Mouse (Mus musculus): ENCODE results near the gene Fdxr. TPM values are rescaled to one million over a fixed set of nuclear protein-coding genes. Genes with fewer than 3 reads are reported as not detected.

Gene Fdxr
- total RNA-seq, 2 experiments from 2014 or later = 2.9 TPM; not detected in 1

DNA sequence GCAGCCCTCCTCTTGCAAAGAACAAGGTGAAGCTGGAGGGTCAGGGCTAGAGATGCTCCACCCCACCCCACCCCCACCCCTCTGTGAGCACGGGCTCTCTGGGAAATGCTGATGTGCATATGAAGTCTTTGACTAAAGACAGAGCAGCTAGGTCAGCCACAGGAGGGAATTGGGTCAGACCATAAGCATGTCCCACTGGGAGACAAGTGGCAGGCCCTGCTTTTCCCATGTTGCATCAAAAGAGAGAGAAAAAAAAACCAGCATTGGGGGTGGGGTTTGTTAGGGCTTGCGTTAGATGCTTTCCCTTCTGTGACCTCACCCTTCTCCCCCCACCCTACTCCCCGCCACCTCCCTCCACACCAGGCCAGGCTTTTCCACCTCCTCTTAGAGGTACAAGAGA, 29.6 kb downstream of the Fdxr start:
- no peak for ATAC-seq (replicated peaks; ENCODE audit: low FRiP score, poor library complexity, severe bottlenecking)

DNA sequence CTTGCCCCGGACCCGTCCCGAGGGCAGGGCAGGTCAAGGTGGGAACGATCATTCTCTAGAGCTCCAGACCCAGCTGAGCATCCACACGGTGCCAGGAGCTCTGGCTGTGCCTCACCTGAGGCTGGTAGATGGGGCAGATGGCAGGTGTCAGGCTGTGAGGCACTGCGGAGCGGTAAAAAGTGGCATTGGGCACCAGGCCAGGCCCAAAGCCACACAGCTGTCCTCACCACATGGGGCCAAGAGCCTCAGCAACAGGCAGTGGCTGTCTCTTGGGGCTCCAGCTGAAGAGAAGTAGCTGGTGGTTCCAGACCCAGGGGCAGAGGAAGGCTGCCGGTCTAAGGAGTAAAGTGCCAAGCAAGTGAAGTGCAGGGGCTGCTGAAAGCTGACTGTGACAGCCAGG, 30.5 kb downstream of the Fdxr start:
- no peak for ATAC-seq (replicated peaks; ENCODE audit: low FRiP score, poor library complexity, severe bottlenecking)

DNA sequence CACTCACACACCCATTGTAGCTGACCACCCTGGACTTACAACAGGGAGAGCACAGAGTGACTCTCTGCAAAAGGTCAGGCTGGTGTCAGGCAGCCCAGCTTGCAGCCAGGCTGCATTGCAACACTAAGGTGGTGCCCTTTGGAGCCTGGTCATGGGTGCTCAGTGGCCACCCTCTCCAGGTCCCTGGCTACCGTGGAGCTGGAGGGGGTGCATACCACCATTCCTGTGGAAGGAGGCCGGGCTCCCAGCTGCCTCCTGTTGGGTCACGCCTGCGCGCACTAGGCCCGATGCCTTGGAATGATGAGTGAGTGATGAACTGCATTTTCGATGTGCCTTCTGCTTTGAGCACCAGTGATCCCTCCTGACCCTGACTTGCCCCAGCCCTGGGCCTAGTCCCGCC, 32.0 kb downstream of the Fdxr start:
- no peak for ATAC-seq (replicated peaks; ENCODE audit: low FRiP score, poor library complexity, severe bottlenecking)

DNA sequence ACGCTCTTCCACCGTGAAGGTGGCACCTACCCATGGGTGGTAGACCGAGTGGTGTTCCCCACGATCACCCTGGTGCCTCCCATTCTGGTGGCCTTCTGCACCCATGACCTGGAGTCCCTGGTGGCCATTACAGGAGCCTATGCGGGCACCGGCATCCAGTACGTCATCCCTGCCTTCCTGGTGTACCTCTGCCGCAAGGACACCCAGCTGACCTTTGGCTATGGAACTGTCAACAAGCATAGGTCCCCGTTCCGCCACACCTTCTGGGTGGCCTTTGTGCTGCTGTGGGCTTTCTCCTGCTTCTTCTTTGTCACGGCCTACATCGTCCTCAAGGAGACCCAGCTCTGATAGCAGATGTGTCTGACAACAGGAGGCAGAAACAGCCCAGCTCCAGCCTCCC, 33.1 kb downstream of the Fdxr start:
- no peak for ATAC-seq (replicated peaks; ENCODE audit: low FRiP score, poor library complexity, severe bottlenecking)

DNA sequence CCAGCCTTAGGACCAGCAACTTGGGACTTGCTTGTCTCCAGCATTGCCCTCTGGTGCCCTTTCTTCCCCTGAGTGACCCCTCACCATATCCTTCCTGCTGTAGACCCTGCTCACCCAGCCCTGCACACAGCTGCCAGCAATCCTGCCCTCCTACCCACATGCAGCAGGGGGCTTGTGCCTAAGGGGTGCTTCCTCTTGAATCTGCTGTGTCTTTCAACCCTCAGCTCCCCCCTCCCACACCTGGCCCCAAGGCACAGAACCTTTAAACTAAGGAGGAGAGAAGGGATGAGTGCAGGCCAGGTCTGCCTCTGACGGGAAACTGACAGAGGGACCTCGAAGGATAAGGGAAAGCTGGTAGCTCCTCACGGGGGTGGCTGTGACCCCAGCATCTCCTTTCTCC, 34.1 kb downstream of the Fdxr start:
- no peak for ATAC-seq (replicated peaks; ENCODE audit: low FRiP score, poor library complexity, severe bottlenecking)

DNA sequence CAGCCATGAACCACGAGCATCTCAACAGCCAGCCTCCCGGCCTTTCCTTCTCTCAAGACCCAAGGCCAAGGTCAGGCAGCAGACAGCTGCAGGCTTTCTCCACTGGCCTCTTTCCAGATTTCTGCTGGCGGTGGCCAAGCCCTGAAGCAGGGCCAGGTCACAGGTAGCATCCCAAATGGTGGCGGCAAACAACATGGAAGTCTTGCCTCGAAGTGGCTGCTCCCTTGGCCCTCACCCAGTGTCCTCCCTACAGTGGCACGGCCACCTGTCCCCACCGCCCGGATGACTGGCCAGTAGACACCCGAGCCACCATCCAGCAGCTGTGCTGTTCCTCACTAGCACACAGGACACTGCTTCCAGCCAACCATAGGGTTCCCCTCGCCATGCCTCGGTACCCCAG, 35.4 kb downstream of the Fdxr start:
- ATAC-seq (replicated peaks; ENCODE audit: low FRiP score, poor library complexity, severe bottlenecking) = no peak

DNA sequence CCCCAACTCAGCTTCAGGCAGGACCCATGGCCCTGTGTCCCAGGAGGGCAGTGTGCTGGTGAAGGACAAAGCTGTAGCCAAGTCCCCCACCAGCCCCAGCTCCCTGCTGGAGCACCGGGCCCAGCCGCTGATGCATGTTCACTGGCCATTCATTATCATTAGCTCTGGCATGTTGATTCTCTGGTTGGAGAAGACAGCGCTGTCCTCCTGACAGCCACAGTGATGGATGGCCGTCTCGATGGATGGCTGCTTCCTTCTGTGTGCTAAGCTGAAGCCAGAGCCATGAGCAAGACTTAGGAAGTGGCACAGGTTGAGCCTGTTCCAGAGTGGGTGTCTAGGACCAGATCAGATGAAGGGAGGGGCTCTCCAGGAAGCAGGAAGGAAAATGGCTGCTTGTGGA, 40.3 kb downstream of the Fdxr start:
- no peak for ATAC-seq (replicated peaks; ENCODE audit: low FRiP score, poor library complexity, severe bottlenecking)

DNA sequence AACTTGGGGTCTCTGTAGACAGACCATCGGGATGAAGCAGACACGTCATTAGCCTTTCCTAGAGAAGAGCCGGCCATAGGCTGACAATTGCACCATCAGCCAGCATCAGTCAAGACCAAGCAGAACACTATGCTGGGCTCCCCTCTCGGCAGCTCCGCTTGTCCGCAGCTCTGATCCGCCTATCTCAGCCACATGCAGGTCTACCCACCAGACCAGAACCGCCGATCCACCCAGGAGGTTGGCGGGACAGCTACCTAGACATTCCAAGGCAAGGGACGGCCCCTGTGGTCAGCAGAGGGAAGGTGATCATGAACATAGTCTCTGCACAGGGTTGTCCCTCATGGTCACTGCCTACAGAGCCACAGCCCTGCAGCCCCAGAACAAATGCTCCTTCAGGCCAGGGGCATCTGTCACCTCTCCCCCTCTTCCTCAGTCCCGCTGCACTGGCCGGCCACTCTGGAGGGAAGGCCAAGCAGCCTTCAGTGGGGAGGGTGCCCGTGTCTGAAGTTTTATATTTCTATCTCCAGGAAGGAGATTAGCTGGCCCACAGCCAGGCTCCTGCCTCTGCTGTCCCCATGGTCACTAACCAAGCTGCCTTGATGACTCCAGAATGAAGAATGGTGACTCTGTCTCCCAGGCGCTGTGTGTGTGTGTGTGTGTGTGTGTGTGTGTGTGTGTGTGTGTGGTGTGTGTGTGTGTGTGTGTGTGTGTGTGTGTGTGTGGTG, 42.4 kb downstream of the Fdxr start:
- no peak for ATAC-seq (replicated peaks; ENCODE audit: low FRiP score, poor library complexity, severe bottlenecking)

DNA sequence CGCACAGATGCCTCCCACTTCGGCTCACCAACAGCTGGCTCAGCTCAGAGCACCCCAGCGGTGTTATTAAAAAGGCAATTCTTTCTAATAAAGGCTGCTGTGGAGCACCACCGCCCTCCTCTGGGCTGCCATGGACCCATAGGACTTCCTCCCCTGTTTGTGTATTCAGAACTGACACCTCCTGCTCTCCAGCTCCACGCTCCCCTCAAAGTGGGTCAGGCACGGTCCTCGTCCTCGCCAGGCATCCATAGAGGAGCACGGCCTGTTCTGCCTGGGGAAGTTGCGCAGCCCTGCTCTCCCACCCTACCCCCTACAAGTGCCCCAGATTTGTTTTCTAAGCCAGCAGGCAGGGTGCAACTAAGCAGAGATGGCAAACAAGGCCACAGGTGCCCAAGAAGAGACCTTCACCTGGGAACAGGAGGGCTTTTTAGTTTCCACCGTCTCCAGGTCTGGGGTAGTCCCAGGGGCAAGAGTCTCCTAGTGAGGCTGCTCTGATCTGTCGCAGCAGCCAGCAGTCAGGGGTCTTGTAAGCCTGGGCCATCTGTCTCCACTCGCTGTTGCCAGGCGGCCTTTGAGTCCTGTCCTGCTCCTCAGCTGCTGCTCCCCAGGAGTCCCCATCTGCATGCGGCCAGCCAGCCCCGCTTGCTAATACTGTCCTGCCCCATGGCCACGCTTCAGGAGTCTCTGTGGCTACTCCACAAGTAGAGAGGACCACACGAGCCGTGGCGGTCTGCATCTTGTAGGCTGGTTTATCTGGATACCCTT, 43.1 kb downstream of the Fdxr start:
- no peak for ATAC-seq (replicated peaks; ENCODE audit: low FRiP score, poor library complexity, severe bottlenecking)

DNA sequence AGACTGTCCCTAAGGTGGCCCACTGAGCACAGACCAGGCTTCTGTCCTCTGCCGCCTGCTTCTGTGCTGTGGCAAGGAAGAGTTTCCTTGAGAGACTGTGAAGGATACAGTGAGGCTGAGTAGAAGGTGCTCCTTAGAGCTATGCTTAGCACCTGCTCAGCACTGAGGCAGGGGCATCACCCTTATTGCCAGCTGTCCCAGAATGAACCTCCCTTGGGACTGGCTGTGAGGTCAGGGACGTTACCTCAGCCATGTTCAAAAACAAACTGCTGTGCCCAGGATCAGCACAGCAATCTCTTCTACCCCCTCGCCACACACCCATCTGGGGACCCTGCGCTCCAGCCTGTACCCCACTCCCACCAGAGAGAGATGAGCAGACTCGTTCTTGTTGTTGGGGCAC, 44.0 kb downstream of the Fdxr start:
- ATAC-seq (replicated peaks; ENCODE audit: low FRiP score, poor library complexity, severe bottlenecking) = no peak

DNA sequence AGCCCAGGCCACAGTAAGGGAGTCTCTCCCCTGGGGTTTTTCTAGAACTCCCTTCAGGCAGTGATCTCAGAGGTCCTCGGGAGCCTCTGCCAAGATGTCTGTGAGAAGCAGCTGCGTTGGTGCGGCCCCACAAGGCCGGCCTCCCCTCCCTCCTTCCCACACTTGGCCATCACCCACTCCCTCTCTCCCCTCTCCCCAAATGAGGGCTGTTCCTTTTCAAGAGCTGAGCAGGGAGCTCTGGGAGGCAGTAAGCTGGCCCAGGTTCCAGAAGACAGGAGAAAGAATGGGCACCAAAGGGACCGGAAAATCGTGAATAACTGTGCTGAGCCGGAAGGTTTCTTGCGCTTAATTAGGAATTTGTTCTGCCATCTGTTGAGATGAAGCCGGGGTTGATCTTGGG, 44.9 kb downstream of the Fdxr start:
- no peak for ATAC-seq (replicated peaks; ENCODE audit: low FRiP score, poor library complexity, severe bottlenecking)

DNA sequence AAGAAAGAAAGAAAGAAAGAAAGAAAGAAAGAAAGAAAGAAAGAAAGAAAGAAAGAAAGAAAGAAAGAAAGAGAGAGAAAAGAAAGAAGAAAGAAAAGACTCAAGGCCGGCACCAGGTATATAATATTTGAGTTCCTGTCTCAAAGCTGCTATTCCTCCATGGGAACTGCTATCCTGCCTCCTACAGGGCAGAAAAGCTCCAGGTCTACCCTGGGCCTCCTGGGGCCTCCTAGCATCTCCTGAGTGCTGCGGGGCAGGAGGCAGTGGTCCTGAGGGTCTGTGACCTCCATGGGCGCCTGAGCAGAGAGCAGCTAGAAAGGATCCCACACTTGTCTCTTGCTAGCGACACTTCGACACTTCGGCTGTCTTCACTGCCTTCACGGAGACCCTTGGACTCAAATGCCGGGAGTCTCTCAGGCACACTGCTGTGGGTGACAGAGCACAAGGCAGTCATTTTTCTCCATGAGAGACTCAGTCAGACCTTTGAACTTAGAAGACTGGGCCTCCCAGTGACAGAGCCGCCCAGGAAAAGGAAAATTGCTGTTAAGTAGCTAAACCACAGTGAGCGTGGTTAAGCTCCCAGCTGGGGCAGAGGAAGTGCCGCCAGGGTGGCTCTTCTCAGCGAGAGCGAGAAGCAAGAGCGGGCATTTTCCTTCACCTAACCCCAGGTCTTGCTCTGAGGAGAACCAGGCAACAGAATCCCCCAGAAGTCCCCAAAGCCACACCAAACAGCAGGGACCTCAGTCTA, 45.5 kb downstream of the Fdxr start:
- no peak for ATAC-seq (replicated peaks; ENCODE audit: low FRiP score, poor library complexity, severe bottlenecking)

DNA sequence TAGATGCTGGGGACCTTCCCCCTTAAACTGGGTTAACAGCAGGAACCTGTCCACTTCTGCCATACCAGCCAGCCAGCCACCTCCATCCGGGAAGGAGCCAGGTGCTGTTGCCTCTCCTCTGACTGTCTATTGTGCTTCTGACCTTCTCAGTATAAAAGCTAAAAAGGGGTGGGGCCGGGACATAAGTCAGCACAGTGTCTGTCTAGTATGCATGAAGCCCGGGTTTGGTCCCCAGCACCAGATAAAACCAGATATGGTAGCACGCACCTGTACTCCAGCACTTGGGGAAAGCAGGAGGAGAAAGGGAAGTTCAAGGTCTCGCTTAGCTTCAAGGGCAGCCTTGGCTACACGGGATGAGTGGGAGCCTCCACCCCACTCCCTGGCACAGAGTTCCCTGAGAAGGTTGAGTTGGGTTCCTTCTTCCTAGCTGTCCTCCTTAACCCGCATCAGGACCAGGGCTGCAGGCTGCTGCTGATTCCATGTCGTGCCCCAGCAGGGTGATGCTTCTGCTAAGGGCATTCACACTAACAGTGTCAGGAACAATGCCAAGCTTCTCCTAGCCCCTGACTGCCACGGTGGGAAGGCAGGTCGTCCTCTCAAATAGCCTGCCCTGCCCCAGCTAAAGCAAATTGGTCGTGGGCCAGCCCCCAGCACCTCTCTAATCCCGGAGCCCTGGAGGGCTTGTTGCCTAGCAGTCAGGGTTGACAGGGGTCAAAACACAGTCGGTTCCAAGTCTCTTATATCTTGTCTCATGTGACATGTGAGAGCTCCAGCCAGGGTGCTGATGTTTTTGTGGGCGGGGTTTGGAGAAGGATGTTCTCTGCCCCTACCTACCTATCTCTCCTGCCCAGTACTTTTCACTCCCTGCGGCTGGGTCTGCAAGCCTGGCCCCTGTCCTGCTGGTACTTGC, 47.6 kb downstream of the Fdxr start:
- ATAC-seq (replicated peaks; ENCODE audit: low FRiP score, poor library complexity, severe bottlenecking) = no peak

DNA sequence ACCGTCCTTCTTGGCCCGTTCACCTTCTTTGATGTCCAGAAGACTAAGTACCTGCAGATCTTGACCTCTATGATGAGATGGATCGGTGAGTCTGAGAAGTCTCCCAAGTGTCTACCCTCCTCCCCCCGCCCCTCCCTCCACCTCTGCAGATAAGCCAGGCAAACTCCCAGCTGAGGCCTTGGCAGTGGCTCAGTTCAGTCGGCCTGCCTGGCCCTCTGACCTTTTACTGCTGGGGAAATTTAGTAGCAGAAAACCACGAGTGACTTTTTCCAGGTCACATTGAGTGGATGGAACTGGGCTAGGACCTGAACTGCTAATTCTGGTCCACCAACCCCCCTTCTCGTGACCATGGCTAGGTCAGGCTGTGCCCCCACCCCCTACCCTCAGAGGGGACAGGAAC, 48.4 kb downstream of the Fdxr start:
- no peak for ATAC-seq (replicated peaks; ENCODE audit: low FRiP score, poor library complexity, severe bottlenecking)

DNA sequence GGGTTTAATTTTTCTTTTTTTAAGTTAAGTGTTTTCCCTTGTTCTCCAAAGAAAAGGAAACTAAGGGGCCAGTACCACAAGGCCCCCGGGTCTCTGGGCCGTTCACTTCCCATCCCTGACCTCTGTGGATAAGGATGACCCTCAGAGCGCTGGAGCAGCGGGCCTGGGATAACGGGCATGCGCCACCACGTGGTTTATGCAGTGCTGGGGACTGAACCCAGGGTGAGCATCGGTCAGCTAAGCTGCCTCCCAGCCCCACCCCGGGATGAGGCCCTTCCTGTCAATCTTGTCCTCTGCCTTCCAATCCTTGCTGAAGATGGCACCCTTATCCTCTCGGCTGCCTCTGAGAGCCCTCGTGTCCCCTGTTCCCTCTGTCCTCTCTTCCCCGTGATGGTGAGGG, 49.2 kb downstream of the Fdxr start:
- ATAC-seq (replicated peaks; ENCODE audit: low FRiP score, poor library complexity, severe bottlenecking) = no peak

DNA sequence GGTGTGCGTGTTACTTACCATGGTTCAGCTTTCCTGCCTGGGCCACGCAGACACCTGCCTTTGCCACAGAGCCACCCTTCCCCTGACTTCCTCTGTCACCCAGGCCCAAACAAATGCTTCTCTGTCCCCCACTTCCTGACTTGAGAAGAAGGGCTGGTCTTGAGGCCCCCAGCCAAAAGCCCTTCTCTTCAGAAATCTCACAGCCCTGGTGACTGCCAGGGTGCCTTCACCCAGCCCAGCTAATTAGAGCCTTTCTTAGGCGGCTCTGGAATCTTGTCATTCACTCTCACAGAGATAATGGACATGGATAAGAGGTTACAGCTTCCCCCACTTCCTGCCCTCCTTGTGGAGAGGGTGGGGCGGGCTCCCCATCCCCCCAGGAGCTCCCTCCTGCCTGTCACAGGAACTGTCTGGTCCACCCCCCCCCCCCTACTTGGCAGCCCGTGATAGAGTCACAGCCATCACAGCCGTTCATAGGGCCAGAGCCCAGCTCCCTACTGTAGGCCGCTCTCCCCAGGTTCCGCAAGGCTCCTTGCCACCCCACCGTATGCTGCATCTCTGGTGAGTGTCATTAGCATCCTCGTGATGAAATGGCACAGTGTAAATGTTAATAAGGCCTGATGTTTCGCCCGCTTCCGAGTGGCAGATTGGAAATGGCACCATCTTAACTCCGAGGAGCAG, 49.9 kb downstream of the Fdxr start:
- no peak for ATAC-seq (replicated peaks; ENCODE audit: low FRiP score, poor library complexity, severe bottlenecking)

DNA sequence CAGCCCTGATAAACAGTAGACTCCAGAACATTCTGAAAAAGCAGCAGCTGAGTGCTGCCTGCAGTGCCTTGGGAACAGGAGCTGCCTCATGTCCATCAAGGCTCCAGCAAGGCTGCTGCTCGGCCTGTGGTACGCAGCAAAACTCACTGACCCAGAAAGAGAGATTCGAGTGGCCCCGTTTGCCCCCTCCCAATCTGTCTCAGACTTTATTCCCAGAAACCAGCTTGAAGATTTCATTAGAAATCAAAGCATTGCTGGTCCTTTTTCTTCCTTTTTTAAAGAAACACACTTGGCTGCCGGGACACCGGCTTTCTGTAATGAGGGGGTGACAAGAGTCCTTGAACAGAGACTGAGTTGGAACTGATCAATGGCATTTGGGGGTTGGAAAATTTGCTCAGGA, 51.5 kb downstream of the Fdxr start:
- no peak for ATAC-seq (replicated peaks; ENCODE audit: low FRiP score, poor library complexity, severe bottlenecking)

DNA sequence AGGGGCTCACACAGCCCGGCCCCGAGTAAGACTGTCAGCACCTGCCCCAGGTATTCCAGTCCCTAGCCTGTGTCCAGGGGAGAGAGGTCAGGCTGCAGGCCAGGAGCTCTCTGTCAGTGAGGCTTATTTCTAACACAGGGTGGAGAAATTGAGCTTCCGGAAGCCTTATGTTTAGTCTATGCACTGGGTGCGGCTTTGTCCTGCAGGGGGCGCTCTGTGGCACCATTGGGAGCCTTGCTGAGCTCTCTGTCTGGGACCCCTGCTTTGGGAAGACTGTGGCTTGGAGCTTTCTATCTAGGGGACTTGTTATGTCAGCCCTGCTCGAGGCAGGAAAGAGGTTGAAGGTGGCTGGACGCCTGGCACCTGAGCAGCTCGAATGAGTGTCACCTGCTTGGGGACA, 52.0 kb downstream of the Fdxr start:
- ATAC-seq (replicated peaks; ENCODE audit: low FRiP score, poor library complexity, severe bottlenecking) = no peak

DNA sequence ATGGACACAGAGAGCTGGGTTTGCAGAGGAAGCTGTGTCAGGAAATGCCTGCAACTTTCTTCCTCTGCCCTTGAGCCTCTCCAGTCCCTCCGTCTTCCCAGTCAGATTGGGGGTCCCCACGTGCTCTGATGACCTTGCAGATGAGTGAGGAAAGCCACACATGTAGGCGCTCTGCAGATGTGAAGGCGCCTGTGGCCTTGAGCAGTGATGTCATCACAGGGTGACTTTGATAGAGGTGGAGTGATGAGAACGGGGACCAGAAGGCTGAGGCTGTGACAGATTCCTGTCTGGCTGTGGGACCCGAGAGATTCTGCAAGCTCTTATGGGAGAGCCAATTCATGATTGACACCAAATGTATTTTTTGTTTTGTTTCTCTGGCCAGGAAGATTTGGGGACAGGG, 53.0 kb downstream of the Fdxr start:
- ATAC-seq (replicated peaks; ENCODE audit: low FRiP score, poor library complexity, severe bottlenecking) = no peak

Measured in erythroblast, adult 5-6 weeks (primary cell).